Mouse (Mus musculus) naive thymus-derived CD4-positive, alpha-beta T cell, adult 5 months (primary cell): ENCODE results near the gene 1700020L24Rik. TPM values are rescaled to one million over a fixed set of nuclear protein-coding genes. Genes with fewer than 3 reads are reported as not detected.

Experiments used
- polyA plus RNA-seq: library from polyadenylated mRNA; unstranded; fragments of 100-300 nt; shearing (Covaris generic); gene quantifications from one replicate; pipeline ENCODE4 v1.2.1, GENCODE M21; 2017

Gene 1700020L24Rik
- polyA plus RNA-seq: 0.87 TPM

DNA sequence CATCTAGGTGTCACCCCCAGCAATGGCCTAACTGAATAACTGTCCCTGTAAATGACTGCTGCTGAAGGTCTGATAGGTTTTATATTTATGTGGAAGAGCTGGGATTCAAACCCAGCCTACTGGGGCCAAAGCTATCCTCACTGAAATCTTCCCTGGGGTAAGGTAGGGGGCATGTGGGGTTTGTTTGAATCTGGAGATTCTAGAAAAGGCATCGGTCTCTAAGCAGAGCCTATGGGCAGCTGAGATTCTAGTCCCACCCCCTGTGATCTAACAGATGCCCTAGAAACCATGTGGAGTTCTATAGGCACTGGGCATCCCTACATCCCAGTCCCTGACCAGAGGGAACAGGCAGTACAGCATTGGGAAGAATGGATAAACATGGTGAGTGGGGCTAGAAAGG, at the start of gene 1700020L24Rik:
Gene 1700020L24Rik, plus strand, starts transcription at position 301 of the 400 bp plus-strand sequence.

GRCm38 (mm10) chr11:83409087-83409754, 28.3 kb upstream of the 1700020L24Rik start, which contains the start of gene Rasl10b:
Gene Rasl10b, plus strand, starts transcription at chr11:83409137.

DNA sequence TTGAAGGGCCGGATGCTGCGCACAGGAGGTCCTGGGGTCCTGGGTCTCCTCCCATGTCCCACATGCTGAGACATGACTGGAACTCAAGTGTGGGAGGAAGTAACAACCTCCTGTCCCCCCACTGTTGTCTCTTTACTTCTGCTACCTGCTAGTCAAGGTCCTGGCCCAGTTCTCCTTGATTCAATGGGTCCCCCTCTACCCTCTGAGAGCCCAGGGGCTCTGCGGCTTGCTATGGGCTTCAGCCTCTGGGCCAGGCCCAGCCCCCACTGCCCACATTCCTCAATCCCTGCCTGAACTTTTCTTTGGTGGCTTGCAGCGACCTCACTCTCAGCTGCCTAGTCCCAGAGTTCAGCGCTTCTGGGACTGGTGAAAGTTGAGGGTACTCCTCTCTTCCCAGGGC, 8.1 kb upstream of the 1700020L24Rik start, which contains the start of gene Gas2l2:
Gene Gas2l2, minus strand, starts transcription at position 101 of the 400 bp plus-strand sequence.

GRCm38 (mm10) chr11:83462711-83463244, 25.3 kb downstream of the 1700020L24Rik start, which contains the start of gene Mmp28:
Gene Mmp28, minus strand, starts transcription at chr11:83463071.

DNA sequence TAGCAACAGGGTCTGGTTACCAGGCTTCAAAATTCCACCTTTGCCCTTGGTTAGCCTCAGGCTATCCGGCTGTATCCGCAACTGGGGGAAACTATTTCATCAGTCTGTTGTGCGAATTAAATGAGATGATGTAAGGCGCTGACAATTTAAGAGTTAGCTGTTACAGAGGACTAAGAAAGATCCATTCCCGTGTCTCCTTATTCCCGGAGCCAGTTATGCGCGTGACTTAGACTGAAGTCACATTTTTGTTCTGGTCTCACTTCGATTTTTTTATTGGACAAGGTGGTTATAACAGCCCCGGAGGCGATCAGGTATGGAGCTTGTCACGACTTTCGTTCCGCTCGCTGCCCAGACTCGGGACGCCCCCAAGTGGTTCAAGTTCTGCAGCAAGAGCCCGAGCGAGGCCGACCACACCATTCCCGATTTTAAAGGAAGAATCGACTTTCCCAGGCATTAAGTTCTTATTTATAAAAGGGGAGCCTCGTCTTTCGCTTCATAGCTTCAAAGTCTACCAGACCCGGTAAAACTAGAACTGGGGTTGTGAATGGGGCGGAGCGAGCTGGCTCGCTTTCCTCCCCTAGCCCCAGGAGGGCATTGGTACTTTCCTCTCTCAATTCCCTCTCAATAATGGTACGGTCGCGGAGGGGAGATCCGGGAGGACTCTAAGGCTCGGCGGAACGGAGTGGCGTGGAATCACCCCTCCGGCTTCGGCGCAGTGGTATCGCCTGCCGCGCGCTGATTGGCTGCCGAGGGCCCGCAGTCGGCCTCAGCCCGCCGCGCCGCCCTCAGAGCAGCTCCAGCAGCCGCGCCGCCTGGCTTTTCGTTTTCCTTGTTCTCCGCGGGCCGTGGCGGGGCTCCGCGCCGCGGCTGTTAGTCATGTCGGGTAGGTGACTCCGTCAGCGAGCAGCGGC, 35.1 kb downstream of the 1700020L24Rik start, which contains the start of gene Taf15:
Gene Taf15, plus strand, starts transcription at position 763 of the 911 bp plus-strand sequence.

Other genes with a start within 250 kb of the 1700020L24Rik start
- 2.9 TPM for gene Slfn3, start 246.3 kb upstream of the 1700020L24Rik start, polyA plus RNA-seq
- gene Slfn14, start 151.0 kb upstream of the 1700020L24Rik start, polyA plus RNA-seq: not detected
- gene Ap2b1, start 138.7 kb upstream of the 1700020L24Rik start, polyA plus RNA-seq: 43.9 TPM
- gene Pex12, start 135.1 kb upstream of the 1700020L24Rik start, polyA plus RNA-seq: 12.1 TPM
- not detected for gene Rasl10b, start 28.5 kb upstream of the 1700020L24Rik start, polyA plus RNA-seq
- not detected for gene Gas2l2, start 8.2 kb upstream of the 1700020L24Rik start, polyA plus RNA-seq
- not detected for gene Mmp28, start 25.4 kb downstream of the 1700020L24Rik start, polyA plus RNA-seq
- 22.8 TPM for gene Taf15, start 35.4 kb downstream of the 1700020L24Rik start, polyA plus RNA-seq
- not detected for gene Heatr9, start 84.5 kb downstream of the 1700020L24Rik start, polyA plus RNA-seq
- 1.4 TPM for gene Ccl5, start 92.8 kb downstream of the 1700020L24Rik start, polyA plus RNA-seq
- not detected for gene Ccl9, start 141.0 kb downstream of the 1700020L24Rik start, polyA plus RNA-seq
- gene Ccl6, start 155.4 kb downstream of the 1700020L24Rik start, polyA plus RNA-seq: not detected
- not detected for gene Rpl9-ps1, start 207.9 kb downstream of the 1700020L24Rik start, polyA plus RNA-seq
- gene Ccl3, start 211.7 kb downstream of the 1700020L24Rik start, polyA plus RNA-seq: not detected
- not detected for gene Ccl4, start 224.9 kb downstream of the 1700020L24Rik start, polyA plus RNA-seq